Mouse (Mus musculus) fibroblast of lung, adult 2 months (primary cell): ENCODE results near the gene Smim13.

Experiments
- DNase-seq: peaks from one replicate; pipeline ENCODE4 v3.0.0-alpha.2; 2011; ENCODE audit warnings: low read depth

The Smim13 gene

GRCm38 (mm10) chr13:41291466-41291974, 41.9 kb downstream of the Smim13 start:
- DNase-seq: no peak

- DNase-seq: no peak
Observed at GRCm38 (mm10) chr13:41293595-41293994, 44.0 kb downstream of the Smim13 start.

- DNase-seq: no peak
Observed at GRCm38 (mm10) chr13:41295886-41296285, 46.2 kb downstream of the Smim13 start.

- no peak for DNase-seq
Observed at GRCm38 (mm10) chr13:41296396-41296795, 46.8 kb downstream of the Smim13 start.

- DNase-seq: no peak
Observed at GRCm38 (mm10) chr13:41298533-41298932, 48.9 kb downstream of the Smim13 start.

GRCm38 (mm10) chr13:41298996-41299395, 49.4 kb downstream of the Smim13 start:
- no peak for DNase-seq

GRCm38 (mm10) chr13:41300037-41300436, 50.4 kb downstream of the Smim13 start:
- no peak for DNase-seq

GRCm38 (mm10) chr13:41302716-41303115, 53.1 kb downstream of the Smim13 start:
- peak; percentile 13 for DNase-seq

- DNase-seq: no peak
Observed at GRCm38 (mm10) chr13:41320749-41321148, 71.1 kb downstream of the Smim13 start.

- DNase-seq: peak; percentile 80
Observed at GRCm38 (mm10) chr13:41321433-41321832, 71.8 kb downstream of the Smim13 start.

GRCm38 (mm10) chr13:41324631-41325030, 75.0 kb downstream of the Smim13 start:
- DNase-seq: no peak

- DNase-seq: no peak
Observed at GRCm38 (mm10) chr13:41325346-41325745, 75.7 kb downstream of the Smim13 start.

GRCm38 (mm10) chr13:41326134-41326533, 76.5 kb downstream of the Smim13 start:
- DNase-seq: no peak
